Mouse (Mus musculus) forelimb bud, embryonic 11.5 days (tissue): ENCODE results near the gene Mafg.
"Not testable (repeated sequence)": the region's sequence is repeated elsewhere in the genome, so short reads cannot be mapped to it uniquely, and the experiment has no call there.

ENCODE experiments used
- DNase-seq: peaks from one replicate; pipeline ENCODE4 v3.0.0-alpha.2; 2012; ENCODE audit warnings: low read depth, low spot score

The Mafg gene

GRCm38 (mm10) chr11:120598283-120598989, 35.0 kb downstream of the Mafg start, which contains the start of the genes Alyref and Anapc11:
Alyref (minus strand) TSS chr11:120598365.
Anapc11 (plus strand) TSS chr11:120598421.
- peak; percentile 96 for DNase-seq

GRCm38 (mm10) chr11:120597240-120598235, 35.9 kb downstream of the Mafg start:
- no peak for DNase-seq

GRCm38 (mm10) chr11:120588531-120588930, 44.9 kb downstream of the Mafg start:
- no peak for DNase-seq

- no peak for DNase-seq
Observed at GRCm38 (mm10) chr11:120583937-120584336, 49.5 kb downstream of the Mafg start.

- not testable (repeated sequence) for DNase-seq
Observed at GRCm38 (mm10) chr11:120582982-120583293, 50.5 kb downstream of the Mafg start.

GRCm38 (mm10) chr11:120582268-120582981, 51.0 kb downstream of the Mafg start:
- DNase-seq, result no peak

- peak; percentile 85 for DNase-seq
Observed at GRCm38 (mm10) chr11:120581490-120582267, 51.7 kb downstream of the Mafg start, which contains the start of gene Arhgdia. Arhgdia (minus strand) TSS chr11:120581624.

- DNase-seq, result no peak
Observed at GRCm38 (mm10) chr11:120580871-120581331, 52.5 kb downstream of the Mafg start.

GRCm38 (mm10) chr11:120580190-120580589, 53.2 kb downstream of the Mafg start:
- DNase-seq, result no peak

- DNase-seq, result peak; percentile 85
Observed at GRCm38 (mm10) chr11:120579316-120580107, 53.9 kb downstream of the Mafg start.

- no peak for DNase-seq
Observed at GRCm38 (mm10) chr11:120578694-120579243, 54.6 kb downstream of the Mafg start.

- DNase-seq, result no peak
Observed at GRCm38 (mm10) chr11:120578024-120578693, 55.2 kb downstream of the Mafg start.

- DNase-seq, result no peak
Observed at GRCm38 (mm10) chr11:120577211-120578023, 56.0 kb downstream of the Mafg start.

- no peak for DNase-seq
Observed at GRCm38 (mm10) chr11:120576365-120576981, 56.9 kb downstream of the Mafg start.

GRCm38 (mm10) chr11:120575940-120576339, 57.5 kb downstream of the Mafg start:
- DNase-seq, result no peak
